Mouse (Mus musculus) forebrain, embryonic 11.5 days (tissue): ENCODE results near the gene Hebp1. TPM values are rescaled to one million over a fixed set of nuclear protein-coding genes. Genes with fewer than 3 reads are reported as not detected.

ENCODE experiments used
- ATAC-seq: fragments of 200-750 bp; cut with Nextera tagmentation; replicated peaks from 2 replicates; pipeline ENCODE4 v1.8.0; 2017; ENCODE audit warnings: moderate TSS enrichment; ENCODE audit not compliant: low FRiP score
- DNase-seq: peaks from one replicate; pipeline ENCODE4 v3.0.0-alpha.2; 2017; ENCODE audit warnings: low spot score
- H3K27ac ChIP-seq: fragments of 300-500 bp; sonication (generic); 2 replicates; pipeline ENCODE4 v1.5.1; 2014; ENCODE audit warnings: low read depth, low read length
- H3K27me3 ChIP-seq: fragments of 300-500 bp; sonication (generic); 2 replicates; pipeline ENCODE4 v1.6.1; 2014; ENCODE audit warnings: mild to moderate bottlenecking, low read length, mixed read lengths; ENCODE audit not compliant: control insufficient read depth, insufficient read depth
- H3K36me3 ChIP-seq: fragments of 300-500 bp; sonication (generic); 2 replicates; pipeline ENCODE4 v1.6.1; 2014; ENCODE audit warnings: mild to moderate bottlenecking, low read length, moderate library complexity, mixed read lengths; ENCODE audit not compliant: control insufficient read depth, insufficient read depth
- H3K4me1 ChIP-seq: fragments of 300-500 bp; sonication (generic); replicated peaks from 2 replicates; pipeline ENCODE4 v1.6.1; 2014; ENCODE audit warnings: low read length, mixed read lengths; ENCODE audit not compliant: control insufficient read depth, insufficient read depth
- H3K4me2 ChIP-seq: fragments of 300-500 bp; sonication (generic); 2 replicates; pipeline ENCODE4 v1.6.1; 2014; ENCODE audit warnings: low read depth, mild to moderate bottlenecking, low read length, moderate library complexity, mixed read lengths; ENCODE audit not compliant: severe bottlenecking
- H3K4me3 ChIP-seq: fragments of 300-500 bp; sonication (generic); 2 replicates; pipeline ENCODE4 v1.5.1; 2014; ENCODE audit warnings: low read depth, low read length
- H3K9ac ChIP-seq: fragments of 300-500 bp; sonication (generic); 2 replicates; pipeline ENCODE4 v1.6.1; 2014; ENCODE audit warnings: low read length
- H3K9me3 ChIP-seq: fragments of 300-500 bp; sonication (generic); 2 replicates; pipeline ENCODE4 v1.6.1; 2016; ENCODE audit warnings: low read length, mixed read lengths; ENCODE audit not compliant: control insufficient read depth
- WGBS: fragments of 180-500 bp; shearing (Covaris S2); extraction: QIAGEN DNeasy Blood & Tissue Kit; methylation state at CpG from one replicate; pipeline ENCODE4 v1.1.7; 2014; 5-methylcytosine and 5-hydroxymethylcytosine counted together
- polyA plus RNA-seq: library from polyadenylated mRNA; unstranded; fragments of >200 nt; fragmentation: Nextera tagmentation; extraction: Ambion mirVana; gene quantifications from 2 replicates; pipeline ENCODE4 v1.2.1, GENCODE M21; 2014

The Hebp1 gene
- polyA plus RNA-seq, 1 experiment from 2014 or later, result 3.0 TPM

DNA sequence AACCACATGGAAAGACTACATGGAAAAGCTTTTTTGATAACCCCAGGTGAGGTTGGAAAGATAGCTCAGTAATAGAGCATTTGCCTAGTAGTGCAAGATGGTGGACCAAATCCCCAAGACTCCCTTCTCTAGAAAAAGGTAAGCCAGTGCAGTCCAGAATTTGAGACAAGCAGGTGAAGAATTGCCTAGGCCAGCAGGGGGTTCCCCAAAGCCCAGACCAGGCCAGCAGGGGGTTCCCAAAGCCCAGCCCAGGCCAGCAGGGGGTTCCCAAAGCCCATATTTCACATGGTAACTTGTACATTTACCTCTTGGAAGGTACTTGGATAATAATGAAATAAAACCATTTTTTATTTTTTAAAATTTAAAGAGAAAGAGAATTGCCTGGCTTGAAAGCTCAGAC lies 20.6 kb downstream of the Hebp1 start:
- Histone ChIP-seq H3K36me3 (no peaks in the 10 kb centered on the region), H3K27ac (no peak overlapping the region), H3K4me2 (no peak overlapping the region), H3K4me1 (no peaks in the 10 kb centered on the region), H3K27me3 (no peaks in the 10 kb centered on the region), H3K9ac (no peak overlapping the region), H3K4me3 (no peak overlapping the region), H3K9me3 (no peaks in the 10 kb centered on the region)
- ATAC-seq, result no peak
- DNase-seq, result no peak

DNA sequence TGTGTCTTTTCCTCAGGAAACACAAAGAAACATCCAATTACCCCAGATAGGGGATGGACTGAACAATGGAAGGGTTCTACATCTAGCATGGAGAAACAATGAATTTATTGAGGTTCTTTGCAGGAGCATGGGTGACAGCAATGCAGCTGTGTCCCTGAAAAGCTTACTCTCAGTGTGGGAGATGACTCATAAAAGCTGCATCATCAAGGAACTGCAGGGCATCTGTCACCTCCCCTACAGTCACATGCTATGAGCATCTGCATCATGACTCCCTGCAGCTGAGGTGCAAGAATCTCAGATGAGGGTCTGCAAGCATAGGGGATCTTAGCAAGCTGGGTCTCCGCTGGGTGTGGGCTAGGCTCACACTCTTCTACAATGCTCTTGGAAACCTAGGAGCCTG lies 22.8 kb downstream of the Hebp1 start:
- H3K36me3 ChIP-seq, result no peaks in the 10 kb centered on the region
- DNase-seq (no peak), ATAC-seq (no peak)
- no peak overlapping the region for H3K27ac ChIP-seq
- no peaks in the 10 kb centered on the region for H3K9me3 ChIP-seq
- no peak overlapping the region for H3K4me2 ChIP-seq
- H3K9ac ChIP-seq, result no peak overlapping the region
- no peak overlapping the region for H3K4me3 ChIP-seq
- H3K27me3 ChIP-seq, result no peaks in the 10 kb centered on the region
- 96% methylated on average over 1 of the region's 1 CpGs for WGBS
- H3K4me1 ChIP-seq, result no peaks in the 10 kb centered on the region

DNA sequence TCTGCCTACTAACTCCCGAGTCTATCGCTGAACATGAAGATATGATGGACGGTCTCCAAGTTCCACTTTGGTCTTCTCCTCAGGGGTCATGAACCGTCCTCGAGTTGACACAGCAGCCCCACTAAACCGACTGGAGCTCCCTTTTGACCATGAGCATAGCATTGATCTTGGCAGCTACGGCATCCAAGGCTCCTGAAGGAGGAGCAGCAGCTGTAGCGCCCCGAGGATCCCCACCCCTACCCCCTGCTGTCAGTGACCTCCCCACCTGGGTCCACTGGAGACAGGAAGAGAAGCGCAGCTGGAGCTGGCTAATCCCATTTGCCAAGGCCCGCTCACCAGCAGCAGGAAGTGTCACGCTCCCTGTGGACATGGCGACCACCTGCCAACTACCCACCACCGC lies 26.1 kb downstream of the Hebp1 start:
- no peak overlapping the region for H3K9ac ChIP-seq
- WGBS, result 74% methylated on average over 14 of the region's 14 CpGs
- H3K27me3 ChIP-seq, result no peaks in the 10 kb centered on the region
- no peaks in the 10 kb centered on the region for H3K36me3 ChIP-seq
- no peak for ATAC-seq
- H3K4me3 ChIP-seq, result no peak overlapping the region
- H3K4me2 ChIP-seq, result no peak overlapping the region
- no peak for DNase-seq
- no peaks in the 10 kb centered on the region; the same call in 1 of the 2 replicates for H3K4me1 ChIP-seq
- no peaks in the 10 kb centered on the region for H3K9me3 ChIP-seq
- no peak overlapping the region for H3K27ac ChIP-seq

DNA sequence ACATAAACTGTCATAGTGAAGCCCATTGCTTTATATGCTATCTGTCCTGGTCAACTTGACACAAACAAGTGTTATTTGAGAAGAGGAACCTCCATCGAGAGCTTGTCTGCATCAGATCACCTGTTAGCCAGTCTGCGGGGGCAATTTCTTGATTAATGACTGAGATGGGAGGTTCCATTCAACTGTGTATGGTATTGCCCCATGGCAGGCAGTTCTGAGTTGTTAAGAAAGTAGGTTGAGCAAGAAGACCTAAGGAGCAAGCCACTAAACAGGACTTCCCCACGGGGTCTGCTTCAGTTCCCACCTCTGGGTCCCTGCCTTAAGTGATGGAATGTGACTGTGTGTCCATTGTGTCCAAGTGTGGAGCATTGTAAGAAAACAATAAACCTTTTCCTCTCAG lies 28.6 kb downstream of the Hebp1 start:
- Histone ChIP-seq H3K27me3 (no peaks in the 10 kb centered on the region), H3K36me3 (no peaks in the 10 kb centered on the region), H3K4me3 (no peak overlapping the region), H3K27ac (no peak overlapping the region), H3K4me1 (no peaks in the 10 kb centered on the region; the same call in 1 of the 2 replicates), H3K9ac (no peak overlapping the region), H3K9me3 (no peaks in the 10 kb centered on the region), H3K4me2 (no peak overlapping the region)
- no peak for ATAC-seq
- 87% methylated on average over 3 of the region's 3 CpGs for WGBS
- DNase-seq, result no peak

DNA sequence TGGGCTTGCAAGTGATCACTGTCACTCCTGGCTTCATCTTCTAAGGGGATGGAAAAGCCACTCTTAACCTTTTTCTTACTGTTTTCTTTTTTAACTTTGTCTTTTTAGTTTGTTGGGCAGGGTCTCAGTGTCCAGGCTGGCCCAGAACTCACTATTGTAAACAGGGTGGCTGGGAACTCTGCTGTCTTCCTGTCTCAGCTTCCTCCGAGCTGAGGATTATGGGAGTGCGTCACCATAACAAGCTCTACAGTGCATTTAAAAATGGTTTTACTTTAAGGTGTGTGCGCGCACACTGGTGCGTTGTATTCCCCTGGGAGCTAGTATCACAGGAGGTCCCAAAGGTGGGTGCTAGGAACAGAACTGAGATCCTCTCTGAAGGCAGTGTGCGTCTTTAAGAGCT lies 29.4 kb downstream of the Hebp1 start:
- no peaks in the 10 kb centered on the region; the same call in 1 of the 2 replicates for H3K4me1 ChIP-seq
- H3K4me3 ChIP-seq, result peak overlapping the region; percentile 49
- H3K36me3 ChIP-seq, result no peaks in the 10 kb centered on the region
- ATAC-seq (no peak), DNase-seq (no peak)
- peak overlapping the region; percentile 94 for H3K4me2 ChIP-seq
- no peaks in the 10 kb centered on the region for H3K27me3 ChIP-seq
- no peaks in the 10 kb centered on the region for H3K9me3 ChIP-seq
- WGBS, result 78% methylated on average over 6 of the region's 6 CpGs
- peak overlapping the region; percentile 56; the same call in 1 of the 2 replicates for H3K9ac ChIP-seq
- no peak overlapping the region for H3K27ac ChIP-seq

DNA sequence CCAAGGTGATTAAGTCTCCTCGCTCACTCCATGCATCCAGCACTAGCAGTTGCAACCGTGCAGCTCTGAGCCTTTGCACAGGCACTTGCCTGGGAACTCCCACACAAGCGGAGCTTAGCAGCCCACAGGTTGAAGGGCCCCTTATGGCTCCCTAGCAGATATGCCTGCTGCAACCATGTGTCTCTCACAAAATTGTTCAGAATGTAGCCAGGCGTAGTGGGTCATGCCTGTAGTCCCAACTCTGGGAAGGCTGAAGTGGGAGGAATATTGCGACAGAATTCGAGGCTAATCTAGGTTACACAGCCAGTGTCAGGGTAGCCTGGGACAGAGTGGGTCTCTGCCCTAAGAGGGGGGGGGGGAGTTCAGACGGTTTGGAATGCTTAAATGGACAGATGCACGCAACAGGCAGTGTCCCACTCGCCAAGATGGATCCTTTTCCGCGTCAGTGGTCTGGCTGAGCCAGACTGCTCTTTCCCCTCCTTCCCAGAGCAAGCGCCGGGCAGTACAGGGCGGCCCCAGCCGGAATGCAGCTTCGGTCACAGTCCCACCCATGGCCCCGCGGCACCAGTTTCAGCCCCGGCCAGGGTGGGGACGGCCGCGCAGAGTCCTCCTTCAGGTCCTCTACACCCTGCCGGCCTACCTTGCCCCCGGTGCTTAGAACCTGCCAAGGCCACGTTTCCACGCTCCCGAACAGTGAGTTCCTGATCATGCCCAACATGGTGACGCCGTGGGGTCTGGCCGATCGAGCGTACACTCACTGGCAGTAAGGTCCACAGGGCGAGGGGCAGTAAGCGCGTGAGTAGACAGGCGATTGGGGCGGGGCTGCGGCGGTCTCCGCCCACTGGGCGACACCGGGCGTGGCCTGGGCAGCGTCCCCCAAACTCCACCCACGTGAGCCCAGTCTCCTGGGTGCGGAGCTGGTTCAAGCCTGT lies 30.2 kb downstream of the Hebp1 start:
- WGBS, result 3% methylated on average over 46 of the region's 46 CpGs
- no peak overlapping the region for H3K27ac ChIP-seq
- no peaks in the 10 kb centered on the region; the same call in 1 of the 2 replicates for H3K4me1 ChIP-seq
- peak overlapping the region; percentile 49 for H3K4me3 ChIP-seq
- H3K9ac ChIP-seq, result peak overlapping the region; percentile 56
- peak; percentile 93 for ATAC-seq
- H3K9me3 ChIP-seq, result no peaks in the 10 kb centered on the region
- no peaks in the 10 kb centered on the region for H3K27me3 ChIP-seq
- peak overlapping the region; percentile 94 for H3K4me2 ChIP-seq
- peak; percentile 90 for DNase-seq
- no peaks in the 10 kb centered on the region for H3K36me3 ChIP-seq

DNA sequence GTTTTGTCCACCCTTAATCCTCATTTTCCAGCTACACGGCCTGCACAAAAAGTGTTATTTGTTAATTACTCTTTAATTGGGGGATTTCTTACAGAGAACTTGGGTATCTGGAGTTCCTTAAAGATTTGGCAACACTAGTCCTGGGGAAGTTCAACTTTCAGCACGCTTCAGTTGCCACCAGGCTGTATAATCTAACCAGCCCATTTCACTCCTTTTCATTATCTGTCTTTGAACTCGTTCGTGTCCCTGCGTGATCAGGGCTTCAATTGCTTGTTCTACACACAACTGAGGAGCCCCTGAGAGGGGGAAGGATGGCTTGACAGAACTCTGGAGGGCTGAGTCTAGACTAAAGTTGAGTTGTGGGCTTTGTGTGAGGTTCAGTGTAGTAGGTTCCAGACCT lies 31.1 kb downstream of the Hebp1 start:
- WGBS, result 47% methylated on average over 5 of the region's 5 CpGs
- DNase-seq, result no peak

DNA sequence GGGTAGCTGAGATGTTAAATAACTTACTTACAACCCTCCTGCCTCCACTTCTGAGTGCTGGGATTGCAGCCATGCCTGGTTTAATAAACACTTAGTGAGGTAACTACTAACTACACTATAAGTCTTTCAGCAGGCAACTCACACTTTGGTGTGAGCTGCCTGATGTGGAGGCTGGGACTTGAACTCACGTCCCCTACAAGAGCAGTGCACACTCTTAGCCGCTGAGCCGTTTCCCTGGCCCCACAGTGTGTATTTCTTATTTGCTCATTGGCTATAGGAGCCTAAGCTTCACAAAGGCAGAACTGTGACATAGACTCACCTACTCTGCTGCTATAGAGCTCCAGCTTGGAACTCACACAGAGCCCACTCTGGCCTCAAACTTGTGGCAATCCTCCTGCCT lies 31.6 kb downstream of the Hebp1 start:
- no peaks in the 10 kb centered on the region for H3K36me3 ChIP-seq
- no peaks in the 10 kb centered on the region for H3K9me3 ChIP-seq
- no peaks in the 10 kb centered on the region for H3K27me3 ChIP-seq
- WGBS, result 89% methylated on average over 3 of the region's 3 CpGs
- H3K27ac ChIP-seq, result no peak overlapping the region
- no peak overlapping the region for H3K4me3 ChIP-seq
- H3K4me2 ChIP-seq, result no peak overlapping the region
- no peak for DNase-seq
- H3K9ac ChIP-seq, result no peak overlapping the region
- H3K4me1 ChIP-seq, result no peaks in the 10 kb centered on the region; the same call in 1 of the 2 replicates
- no peak for ATAC-seq

More for the DNA sequence above, 31.1 kb downstream of the Hebp1 start:
- no peak for ATAC-seq
- Histone ChIP-seq H3K27me3 (no peaks in the 10 kb centered on the region), H3K4me3 (no peak overlapping the region), H3K27ac (no peak overlapping the region), H3K36me3 (no peaks in the 10 kb centered on the region), H3K4me2 (no peak overlapping the region), H3K9me3 (no peaks in the 10 kb centered on the region), H3K4me1 (no peaks in the 10 kb centered on the region; the same call in 1 of the 2 replicates), H3K9ac (no peak overlapping the region)

DNA sequence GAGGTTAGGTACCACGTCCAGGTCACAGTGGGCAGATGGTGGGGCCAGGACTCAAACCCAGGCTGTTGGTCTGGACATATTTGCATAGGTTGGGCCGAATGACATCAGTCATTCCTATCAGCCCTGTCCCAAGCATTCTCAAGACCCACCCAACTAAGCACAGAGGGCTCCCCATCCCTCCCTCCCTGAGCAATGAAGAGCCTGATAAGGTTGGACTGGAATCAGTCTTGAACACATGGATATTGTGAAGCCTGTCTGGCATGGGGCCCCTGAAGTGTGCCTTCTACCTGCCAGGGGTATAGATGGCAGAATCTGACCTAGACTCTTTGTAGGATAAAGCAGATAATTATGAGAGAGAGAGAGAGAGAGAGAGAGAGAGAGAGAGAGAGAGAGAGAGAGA lies 32.1 kb downstream of the Hebp1 start:
- Histone ChIP-seq H3K27ac (no peak overlapping the region), H3K27me3 (no peaks in the 10 kb centered on the region), H3K4me3 (no peak overlapping the region), H3K4me1 (no peaks in the 10 kb centered on the region; the same call in 1 of the 2 replicates), H3K9me3 (no peaks in the 10 kb centered on the region), H3K9ac (no peak overlapping the region), H3K4me2 (no peak overlapping the region), H3K36me3 (no peaks in the 10 kb centered on the region)
- WGBS, result 78% methylated on average over 2 of the region's 2 CpGs
- ATAC-seq (no peak), DNase-seq (no peak)
